Mouse (Mus musculus): Measurements from ENCODE around the gene Crtc1.

Crtc1 gene

DNA sequence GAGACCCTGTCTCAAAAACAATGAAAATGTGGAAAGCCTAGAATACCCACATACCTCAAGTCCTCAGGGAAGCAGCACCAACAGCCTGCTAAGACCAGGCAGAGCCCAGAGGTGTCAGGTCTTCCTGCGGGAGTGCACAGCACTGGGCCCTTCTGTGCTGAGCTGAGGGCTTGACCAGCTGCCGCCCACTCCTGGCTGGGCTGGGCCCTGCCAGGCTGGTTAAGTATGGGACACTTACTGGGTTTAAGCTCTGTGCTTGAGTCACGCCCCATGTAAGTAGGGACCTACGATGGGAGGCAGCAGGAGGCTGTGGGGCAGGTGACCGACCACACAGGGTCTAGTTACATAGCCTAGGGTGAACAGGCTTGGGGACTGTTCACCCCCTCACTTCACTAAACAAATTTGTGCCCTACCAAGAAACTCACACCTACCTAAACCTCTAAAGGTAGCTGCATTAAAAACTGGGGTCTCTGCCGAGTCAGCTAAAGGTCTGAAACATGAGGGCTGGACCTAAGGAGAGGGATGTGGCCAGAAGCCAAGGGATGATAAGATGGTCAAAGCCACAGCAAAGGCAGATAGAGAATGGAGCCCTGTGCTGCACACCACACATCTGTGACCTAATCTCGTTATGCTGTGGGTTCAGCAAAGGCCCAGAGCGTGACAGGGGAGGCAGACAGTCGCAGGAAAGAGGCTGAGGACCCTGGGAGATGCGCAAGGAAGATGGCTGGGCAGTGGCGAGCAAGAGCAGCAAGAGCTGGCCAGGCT lies 19.3 kb downstream of the Crtc1 start:
- no peak for DNase-seq

DNA sequence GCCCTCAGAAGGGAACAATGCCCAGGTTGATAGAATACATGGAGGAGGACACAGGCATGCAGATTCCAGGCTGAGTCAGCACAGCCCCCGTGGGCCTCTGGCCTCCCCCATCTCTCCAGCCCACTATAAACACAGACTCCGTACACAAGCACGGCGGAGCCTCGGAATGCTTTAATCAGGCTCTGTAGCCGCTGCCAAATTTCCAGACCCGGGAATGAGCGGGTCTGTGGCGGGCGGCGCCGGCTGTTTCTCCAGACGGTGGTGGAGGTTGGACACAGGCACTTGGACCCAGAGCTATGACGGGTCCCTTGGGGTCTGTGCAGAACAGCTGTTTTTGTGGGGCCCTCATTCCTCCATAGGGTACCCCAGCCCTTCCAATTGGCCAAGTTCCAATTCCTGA lies 20.4 kb downstream of the Crtc1 start:
- no peak for DNase-seq

GRCm38 (mm10) chr8:70417914-70418313 lies 21.5 kb downstream of the Crtc1 start:
- no peak for DNase-seq

DNA sequence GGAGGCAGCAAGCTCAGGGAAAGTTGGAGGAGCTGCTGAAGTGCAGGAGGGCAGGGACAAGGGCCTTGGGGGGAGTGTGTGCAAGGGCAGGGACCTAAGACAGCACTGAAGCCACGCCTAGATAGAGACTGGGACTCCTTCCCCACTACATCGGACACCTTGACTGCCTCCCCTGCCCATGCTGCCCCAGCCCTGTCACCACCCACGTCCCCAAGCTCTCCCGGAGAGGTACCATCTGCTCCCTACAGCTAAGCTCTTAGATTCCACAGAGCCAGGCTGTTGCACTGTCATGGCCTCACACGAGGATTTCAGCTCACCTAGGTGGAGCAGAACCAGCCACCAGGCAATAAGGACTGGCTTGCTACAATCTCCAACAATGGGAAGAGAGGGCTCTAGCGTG lies 22.4 kb downstream of the Crtc1 start:
- no peak for DNase-seq

DNA sequence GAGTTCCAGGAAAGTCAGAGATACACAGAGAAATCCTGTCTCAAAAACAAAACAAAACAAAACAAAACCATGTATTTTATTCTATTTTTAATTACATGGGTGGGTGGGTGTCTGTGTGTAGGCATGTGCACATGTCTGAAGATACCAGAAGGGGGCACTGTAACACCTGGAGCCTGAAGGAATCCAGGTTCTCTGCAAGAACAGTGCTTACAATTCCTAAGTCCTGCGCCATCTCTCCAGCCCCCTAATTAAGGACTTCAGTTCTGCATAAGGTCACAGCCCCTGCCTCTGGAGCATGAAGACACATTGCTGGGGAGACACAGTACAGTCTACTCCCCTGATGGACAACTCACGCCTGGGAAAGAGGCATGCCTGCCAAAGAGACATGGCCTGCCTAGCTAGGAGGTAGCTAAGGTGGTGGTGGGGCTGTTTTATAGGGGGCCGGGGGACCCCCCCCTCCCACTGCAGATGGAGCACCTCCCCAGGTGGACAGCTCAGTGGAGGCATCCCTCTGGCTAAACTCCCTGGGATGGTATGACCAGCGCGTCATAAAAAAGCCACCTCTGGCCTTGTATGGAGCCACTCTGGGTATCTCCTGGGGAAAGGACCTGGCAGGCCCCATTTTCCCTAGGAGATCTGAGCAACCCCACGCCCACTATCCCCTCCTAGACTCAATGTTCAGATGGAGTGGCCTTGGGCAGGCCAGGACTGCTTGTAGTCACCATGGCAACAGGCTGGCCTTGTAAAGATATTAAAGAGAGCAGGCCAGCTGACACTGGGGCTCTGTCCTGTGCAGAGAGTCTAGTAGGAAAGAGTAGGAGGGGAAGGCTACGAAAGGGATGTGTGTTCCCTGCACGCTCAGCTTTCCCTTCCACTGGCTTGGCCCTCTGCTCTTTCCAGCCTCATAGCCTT lies 23.6 kb downstream of the Crtc1 start:
- DNase-seq = no peak

- DNase-seq = no peak
Observed at GRCm38 (mm10) chr8:70414310-70414946, 25.0 kb downstream of the Crtc1 start.

DNA sequence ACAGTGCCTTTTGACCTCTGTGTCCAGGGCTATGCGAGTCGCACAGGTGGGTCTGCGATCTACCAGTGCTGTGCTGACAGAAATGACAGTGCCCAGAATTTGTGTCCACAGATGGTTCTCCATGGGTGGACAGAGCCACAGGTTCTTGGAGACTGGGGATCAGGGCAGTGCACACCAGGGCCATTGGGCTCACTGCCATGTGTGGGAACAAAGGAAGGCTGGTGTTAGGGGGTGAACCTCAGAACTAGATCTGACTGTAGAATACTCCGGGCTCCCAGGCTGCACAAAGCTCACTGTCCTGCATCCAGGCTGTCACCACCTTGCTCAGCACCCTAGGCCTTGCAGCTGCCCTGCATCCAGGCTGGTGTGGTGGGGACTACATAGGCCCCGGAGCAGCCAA lies 29.1 kb downstream of the Crtc1 start:
- no peak for DNase-seq

DNA sequence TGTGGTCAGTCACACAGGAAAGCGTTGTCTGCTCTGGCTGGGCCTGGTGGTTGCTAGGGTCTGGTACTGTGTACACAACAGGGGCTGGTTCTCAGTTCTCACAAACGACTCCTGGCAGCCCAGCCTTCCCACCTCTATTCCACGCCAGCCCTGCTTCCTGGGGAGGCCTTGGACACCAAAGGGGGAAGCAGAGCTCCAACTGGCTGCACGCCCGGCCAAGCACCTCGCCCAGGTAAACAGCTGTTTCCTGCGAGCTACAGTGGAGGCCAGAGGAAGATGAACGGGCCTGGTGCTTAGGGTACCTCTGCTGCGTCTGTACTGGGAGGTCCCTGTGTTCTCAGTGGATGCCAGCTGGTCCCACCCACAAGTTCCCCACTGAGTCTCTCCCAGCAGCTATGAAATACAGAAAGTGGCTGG lies 29.9 kb downstream of the Crtc1 start:
- no peak for DNase-seq

- DNase-seq = no peak
Observed at GRCm38 (mm10) chr8:70409019-70409418, 30.4 kb downstream of the Crtc1 start.

DNA sequence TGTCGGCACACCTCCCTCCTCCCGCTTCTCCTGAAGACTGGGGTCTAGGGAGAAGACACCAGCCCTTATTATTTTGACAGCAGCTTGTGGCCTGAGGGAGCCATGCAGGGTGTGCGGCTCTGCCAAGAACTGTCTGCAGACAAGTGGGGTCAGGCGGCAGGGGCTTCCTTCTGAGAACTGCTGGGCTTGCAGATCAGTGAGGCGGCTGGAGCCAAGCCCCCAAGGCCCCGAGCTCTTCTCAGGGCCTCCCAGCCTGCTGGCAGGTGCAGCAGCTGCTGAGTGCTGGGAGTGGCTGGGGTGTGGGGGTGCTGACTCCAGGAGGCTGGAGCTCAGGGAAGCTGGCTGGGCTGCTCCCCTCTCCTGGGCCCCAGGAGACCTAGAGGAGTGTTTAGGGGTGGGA lies 31.1 kb downstream of the Crtc1 start:
- DNase-seq = no peak

DNA sequence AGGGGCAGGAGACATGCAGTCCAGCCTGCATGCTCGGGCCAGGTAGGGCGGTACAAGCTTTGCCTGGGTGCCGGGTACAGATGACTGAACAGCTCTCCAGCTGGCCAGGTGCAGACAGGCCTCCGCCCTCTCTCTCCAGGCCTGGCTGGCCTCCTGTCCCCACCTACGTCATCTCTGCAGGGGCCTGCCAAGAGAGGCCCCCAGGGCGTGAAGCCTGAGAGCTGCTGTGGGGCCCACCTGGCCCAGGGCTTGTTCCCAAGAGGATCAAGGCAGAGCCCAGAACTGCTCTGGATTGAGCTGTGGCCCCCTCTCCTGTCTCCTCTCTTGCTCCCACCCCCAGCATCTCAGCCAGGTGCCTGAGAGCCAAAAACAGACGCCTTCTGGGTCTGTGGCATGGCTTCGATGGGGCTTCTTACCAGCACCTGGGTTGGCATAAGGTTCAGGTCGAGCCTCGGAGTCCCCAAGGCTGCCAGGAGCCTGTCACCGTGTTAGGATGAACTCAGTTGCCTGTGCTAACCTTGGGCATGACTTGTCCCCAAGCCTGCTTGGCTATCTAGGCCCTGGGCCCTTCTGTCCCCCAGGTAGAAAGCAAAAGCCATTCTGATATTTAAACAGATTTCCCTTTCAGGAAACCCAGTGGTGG lies 32.8 kb downstream of the Crtc1 start:
- DNase-seq = no peak

DNA sequence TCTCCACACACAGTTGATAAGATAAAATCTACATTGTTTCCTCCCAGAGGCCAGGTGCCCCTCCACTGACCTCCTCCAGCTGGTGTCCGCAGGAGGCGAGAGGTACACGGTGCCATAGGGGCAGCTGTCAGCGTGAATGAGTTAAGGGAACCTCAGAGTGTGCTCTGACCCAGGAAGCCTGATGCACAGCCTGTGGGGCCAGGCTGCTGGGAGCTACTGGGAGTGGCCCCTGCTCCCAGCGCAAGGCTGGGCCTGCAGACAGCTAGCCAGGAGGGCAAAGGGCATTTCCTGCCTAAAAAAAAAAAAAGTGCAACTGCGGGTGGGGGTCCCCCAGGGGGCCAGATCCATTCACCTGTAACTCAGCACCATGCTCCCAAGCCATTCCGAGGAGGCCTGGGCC lies 34.2 kb downstream of the Crtc1 start:
- no peak for DNase-seq

DNA sequence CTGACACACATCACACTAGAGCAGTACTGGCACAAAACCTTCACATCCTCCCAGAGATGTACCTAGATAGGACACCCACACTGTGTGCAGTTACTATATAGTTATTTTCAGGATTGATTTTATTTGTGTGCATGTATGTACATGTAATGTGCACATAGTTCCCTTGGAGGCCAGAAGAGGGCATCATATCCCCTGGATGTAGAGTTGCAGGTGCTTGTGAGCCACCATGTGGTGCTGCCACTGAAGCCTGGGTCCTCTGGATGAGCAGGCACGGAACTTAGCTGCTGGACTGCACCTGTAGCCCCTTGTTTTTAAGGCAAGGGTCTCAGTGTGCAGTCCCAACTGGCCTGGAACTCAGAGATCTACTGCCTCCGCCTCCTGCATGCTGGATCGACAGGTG lies 35.2 kb downstream of the Crtc1 start:
- DNase-seq = no peak

DNA sequence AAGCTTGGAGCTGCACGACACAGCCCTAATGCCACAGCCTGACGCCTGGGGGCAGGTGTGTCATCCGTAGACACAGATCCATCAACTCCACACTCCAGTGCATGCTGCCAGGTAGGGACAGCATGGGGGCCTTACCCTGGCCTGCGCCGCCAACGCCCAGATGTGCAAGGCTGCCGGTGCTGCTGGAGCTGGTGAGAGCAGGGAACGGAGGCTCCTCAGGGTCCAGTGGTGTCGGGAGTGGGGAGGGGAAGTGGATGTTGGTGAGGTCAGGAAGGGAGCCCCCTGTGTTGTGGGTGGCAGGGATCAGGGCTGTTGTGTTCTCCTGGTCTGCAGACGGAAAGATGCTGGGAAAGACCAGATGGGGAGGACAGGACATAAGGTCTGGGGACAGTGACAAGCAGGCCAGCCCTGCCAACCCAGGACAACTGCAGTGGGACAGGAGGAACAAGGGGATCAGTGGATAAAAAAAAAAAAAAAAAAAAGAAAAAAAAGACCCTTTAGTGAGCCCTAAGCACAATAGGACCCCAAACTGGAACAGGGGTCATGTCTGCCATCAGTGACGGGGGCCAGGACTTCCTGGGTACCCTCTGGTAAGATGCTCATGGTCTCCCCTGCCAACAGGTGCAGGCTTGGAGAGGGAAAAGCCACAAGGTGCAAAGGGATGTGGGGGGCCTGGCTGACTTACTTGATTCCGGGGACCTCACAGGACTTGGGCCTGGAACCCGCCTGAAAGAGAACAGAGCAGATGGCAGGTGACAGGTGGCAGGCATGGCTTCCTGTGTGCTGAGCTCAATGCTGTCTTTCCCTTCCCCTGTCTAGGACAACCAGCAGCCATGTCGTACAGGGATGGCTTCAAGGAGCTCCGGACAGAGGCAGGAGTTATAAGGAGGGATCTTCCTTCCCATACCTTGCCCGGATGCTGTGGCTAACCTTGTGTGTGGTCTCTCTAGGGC lies 41.5 kb downstream of the Crtc1 start:
- DNase-seq = no peak

DNA sequence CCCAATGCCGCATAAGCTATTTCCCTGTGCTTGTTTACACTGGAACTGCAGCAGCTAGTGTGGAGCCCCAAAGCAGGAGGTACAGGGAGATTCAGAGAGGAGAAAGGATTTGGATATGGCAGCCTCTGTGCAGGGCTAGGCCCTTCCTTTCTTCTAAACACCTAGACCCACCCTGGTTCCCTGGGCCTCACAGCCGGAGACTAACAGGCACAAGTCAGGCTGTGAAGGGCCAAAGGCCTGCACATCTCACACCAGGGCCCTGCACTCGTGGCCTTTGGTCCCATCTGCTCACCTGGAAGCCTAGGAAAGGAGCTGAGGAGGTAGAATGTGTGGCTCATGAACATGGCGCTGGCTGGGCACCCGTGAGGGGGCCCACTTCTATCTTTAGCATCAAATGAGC lies 43.2 kb downstream of the Crtc1 start:
- DNase-seq = no peak

DNA sequence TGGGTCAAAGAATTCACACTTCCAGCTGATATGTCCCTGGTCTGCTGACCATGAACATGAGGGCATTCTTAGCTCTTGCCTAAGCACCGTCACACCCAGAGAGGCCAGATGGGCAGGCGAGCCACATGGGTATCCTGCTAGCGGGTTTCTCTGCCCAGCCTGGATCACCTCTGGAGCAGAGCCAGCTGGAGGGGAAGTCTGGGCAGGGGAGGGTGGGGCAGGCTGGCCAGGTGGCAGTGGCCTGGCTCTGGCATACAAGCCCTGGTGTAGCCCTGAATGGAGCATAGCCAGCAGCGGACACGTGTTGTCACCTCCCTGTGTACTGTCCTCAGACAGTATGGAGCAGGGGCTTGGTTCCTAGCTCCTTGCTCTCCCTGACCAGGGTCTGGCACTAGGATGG lies 43.7 kb downstream of the Crtc1 start:
- no peak for DNase-seq

GRCm38 (mm10) chr8:70394269-70394998 lies 44.9 kb downstream of the Crtc1 start:
- no peak for DNase-seq

DNA sequence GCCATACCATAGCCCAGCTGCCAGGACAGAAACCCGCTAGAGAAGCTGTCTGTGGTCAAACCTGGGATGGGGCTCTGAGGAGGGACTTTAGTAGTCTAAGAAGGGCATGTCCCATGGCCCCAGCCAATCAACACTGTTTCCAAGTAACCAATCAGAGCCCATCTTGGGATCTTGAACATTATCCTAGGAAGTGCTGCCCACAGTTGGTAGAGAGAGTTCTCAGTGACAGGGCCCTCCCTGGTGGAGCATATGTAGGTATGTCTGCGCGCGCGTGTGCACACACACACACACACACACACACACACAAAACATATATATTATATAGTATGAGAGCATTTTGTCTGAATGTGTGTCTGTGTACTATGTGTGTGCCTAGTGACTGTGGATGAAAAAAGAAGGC lies 46.3 kb downstream of the Crtc1 start:
- no peak for DNase-seq

GRCm38 (mm10) chr8:70389678-70390077 lies 49.7 kb downstream of the Crtc1 start:
- no peak for DNase-seq

- peak in 1 of 2 experiments; percentile 26 for DNase-seq
Observed at GRCm38 (mm10) chr8:70383287-70383686, 56.1 kb downstream of the Crtc1 start.

DNA sequence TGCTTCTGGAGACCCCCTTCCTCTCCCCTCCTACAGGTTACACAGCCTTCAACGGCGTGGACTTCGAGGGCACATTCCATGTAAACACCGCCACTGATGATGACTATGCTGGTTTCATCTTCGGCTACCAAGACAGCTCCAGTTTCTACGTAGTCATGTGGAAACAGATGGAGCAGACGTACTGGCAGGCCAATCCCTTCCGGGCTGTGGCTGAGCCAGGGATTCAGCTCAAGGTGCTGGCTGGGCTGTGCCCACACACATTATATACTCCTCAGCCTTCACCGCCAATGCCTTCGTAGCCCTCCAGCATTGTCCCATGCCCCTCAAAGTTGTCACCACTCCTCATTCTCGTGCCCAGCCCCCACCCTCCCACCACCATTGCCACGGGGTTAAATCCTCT lies 59.3 kb downstream of the Crtc1 start:
- DNase-seq = no peak
